Mouse (Mus musculus) embryonic facial prominence, embryonic 14.5 days (tissue): Measurements from ENCODE around the gene Mboat2. TPM values are rescaled to one million over a fixed set of nuclear protein-coding genes. Genes with fewer than 3 reads are reported as not detected.
A peak's percentile ranks its signal among the peaks of the same experiment; 100 is the strongest.

Experiments
- ATAC-seq: fragments of 200-750 bp; cut with Nextera tagmentation; 2 replicates; pipeline ENCODE4 v1.8.0; 2017; ENCODE audit warnings: low read depth, moderate number of reproducible peaks, moderate TSS enrichment
- DNase-seq: peaks from one replicate; pipeline ENCODE4 v3.0.0-alpha.2; 2015; ENCODE audit warnings: low spot score
- H3K27ac ChIP-seq: fragments of 300-500 bp; sonication (generic); replicated peaks from 2 replicates; pipeline ENCODE4 v1.5.1; 2014; ENCODE audit warnings: low read depth, mild to moderate bottlenecking, low read length, moderate library complexity
- H3K27me3 ChIP-seq: fragments of 300-500 bp; sonication (generic); replicated peaks from 2 replicates; pipeline ENCODE4 v1.6.1; 2014; ENCODE audit warnings: low read length; ENCODE audit not compliant: control insufficient read depth, insufficient read depth
- H3K36me3 ChIP-seq: fragments of 300-500 bp; sonication (generic); 2 replicates; pipeline ENCODE4 v1.6.1; 2014; ENCODE audit warnings: low read length, mixed read lengths; ENCODE audit not compliant: control insufficient read depth, insufficient read depth
- H3K4me1 ChIP-seq: fragments of 300-500 bp; sonication (generic); 2 replicates; pipeline ENCODE4 v1.6.1; 2014; ENCODE audit warnings: antibody characterized with exemption, low read length; ENCODE audit not compliant: control insufficient read depth, insufficient read depth
- H3K4me2 ChIP-seq: fragments of 300-500 bp; sonication (generic); 2 replicates; pipeline ENCODE4 v1.6.1; 2014; ENCODE audit warnings: low read depth, mild to moderate bottlenecking, low read length, moderate library complexity, mixed read lengths
- H3K4me3 ChIP-seq: fragments of 300-500 bp; sonication (generic); 2 replicates; pipeline ENCODE4 v1.5.1; 2014; ENCODE audit warnings: low read depth, mild to moderate bottlenecking, low read length
- H3K9ac ChIP-seq: fragments of 300-500 bp; sonication (generic); 2 replicates; pipeline ENCODE4 v1.6.1; 2014; ENCODE audit warnings: low read depth, mild to moderate bottlenecking, low read length, moderate library complexity, mixed read lengths
- H3K9me3 ChIP-seq: fragments of 300-500 bp; sonication (generic); 2 replicates; pipeline ENCODE4 v1.6.1; 2016; ENCODE audit warnings: low read length; ENCODE audit not compliant: control insufficient read depth
- WGBS: fragments of 180-500 bp; shearing (Covaris S2); extraction: QIAGEN DNeasy Blood & Tissue Kit; methylation state at CpG from one replicate; pipeline ENCODE4 v1.1.7; 2014; 5-methylcytosine and 5-hydroxymethylcytosine counted together
- polyA plus RNA-seq: library from polyadenylated mRNA; unstranded; fragments of >200 nt; fragmentation: Nextera tagmentation; extraction: Ambion mirVana; gene quantifications from 2 replicates; pipeline ENCODE4 v1.2.1, GENCODE M21; 2014

The Mboat2 gene
- polyA plus RNA-seq, 1 experiment from 2014 or later = 50.5 TPM

DNA sequence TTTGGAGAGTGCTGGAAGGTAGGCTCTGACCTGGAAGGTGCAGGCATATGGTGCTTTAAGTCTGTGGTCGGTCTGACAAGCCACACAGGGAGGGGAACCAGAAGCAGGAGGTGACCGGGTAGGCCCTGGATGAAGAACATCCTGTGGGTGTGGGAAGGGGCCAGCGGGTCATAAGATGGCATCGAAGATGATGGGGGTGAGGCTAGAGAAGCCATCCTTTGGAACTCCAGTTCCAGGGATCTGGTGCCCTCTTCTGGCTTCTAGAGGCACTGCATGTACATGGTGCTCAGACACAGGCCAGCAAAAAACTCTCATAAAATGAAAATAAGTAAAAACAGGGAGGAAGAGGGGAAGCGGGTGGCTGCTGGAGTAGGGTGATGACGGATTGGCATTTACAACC lies 121.5 kb downstream of the Mboat2 start:
- Histone ChIP-seq H3K4me3 (no peak overlapping the region), H3K27ac (no peak overlapping the region), H3K4me1 (no peaks in the 10 kb centered on the region), H3K36me3 (peaks cover 47% of the 10 kb centered on the region), H3K9ac (no peak overlapping the region), H3K9me3 (no peaks in the 10 kb centered on the region), H3K4me2 (no peak overlapping the region), H3K27me3 (no peaks in the 10 kb centered on the region)
- ATAC-seq (no peak), DNase-seq (peak; percentile 56)
- WGBS = 48% methylated on average over 6 of the region's 6 CpGs

DNA sequence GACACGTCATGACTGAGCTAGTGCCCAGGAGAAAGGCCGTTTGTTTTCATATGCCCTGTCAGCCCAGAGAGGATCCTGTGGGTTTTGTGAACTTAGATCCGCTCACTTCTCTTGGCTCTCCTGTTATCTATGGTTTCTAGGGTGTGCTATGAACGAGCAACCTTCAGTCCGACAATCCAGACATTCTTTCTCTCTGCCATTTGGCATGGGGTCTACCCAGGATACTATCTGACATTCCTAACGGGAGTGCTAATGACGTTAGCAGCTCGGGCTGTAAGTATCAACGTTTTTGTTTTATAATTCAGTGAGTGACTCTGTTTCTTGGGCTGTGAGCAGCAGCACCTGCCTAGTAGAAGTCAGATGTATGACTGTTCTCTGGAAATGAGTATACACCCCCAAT lies 124.5 kb downstream of the Mboat2 start:
- Histone ChIP-seq H3K4me2 (no peak overlapping the region), H3K27me3 (no peaks in the 10 kb centered on the region), H3K27ac (no peak overlapping the region), H3K9ac (no peak overlapping the region), H3K36me3 (peaks cover 65% of the 10 kb centered on the region), H3K9me3 (no peaks in the 10 kb centered on the region), H3K4me3 (no peak overlapping the region), H3K4me1 (no peaks in the 10 kb centered on the region)
- ATAC-seq (no peak), DNase-seq (no peak)
- 81% methylated on average over 9 of the region's 9 CpGs for WGBS

- H3K4me1 ChIP-seq = no peaks in the 10 kb centered on the region
- H3K9ac ChIP-seq = no peak overlapping the region
- DNase-seq = no peak
- no peak for ATAC-seq
- H3K27me3 ChIP-seq = no peaks in the 10 kb centered on the region
- H3K36me3 ChIP-seq = peaks cover 42% of the 10 kb centered on the region
- H3K9me3 ChIP-seq = no peaks in the 10 kb centered on the region
- 93% methylated on average over 3 of the region's 3 CpGs for WGBS
- H3K27ac ChIP-seq = no peak overlapping the region
- no peak overlapping the region for H3K4me3 ChIP-seq
- no peak overlapping the region for H3K4me2 ChIP-seq
Observed at GRCm38 (mm10) chr12:24958526-24958925, 127.8 kb downstream of the Mboat2 start.

GRCm38 (mm10) chr12:24961821-24962220 lies 131.1 kb downstream of the Mboat2 start:
- Histone ChIP-seq H3K9ac (no peak overlapping the region), H3K4me3 (no peak overlapping the region), H3K4me2 (no peak overlapping the region), H3K4me1 (no peaks in the 10 kb centered on the region), H3K36me3 (peaks cover 19% of the 10 kb centered on the region), H3K27me3 (no peaks in the 10 kb centered on the region), H3K9me3 (no peaks in the 10 kb centered on the region), H3K27ac (no peak overlapping the region)
- ATAC-seq = no peak
- DNase-seq = no peak
- 92% methylated on average over 7 of the region's 7 CpGs for WGBS

DNA sequence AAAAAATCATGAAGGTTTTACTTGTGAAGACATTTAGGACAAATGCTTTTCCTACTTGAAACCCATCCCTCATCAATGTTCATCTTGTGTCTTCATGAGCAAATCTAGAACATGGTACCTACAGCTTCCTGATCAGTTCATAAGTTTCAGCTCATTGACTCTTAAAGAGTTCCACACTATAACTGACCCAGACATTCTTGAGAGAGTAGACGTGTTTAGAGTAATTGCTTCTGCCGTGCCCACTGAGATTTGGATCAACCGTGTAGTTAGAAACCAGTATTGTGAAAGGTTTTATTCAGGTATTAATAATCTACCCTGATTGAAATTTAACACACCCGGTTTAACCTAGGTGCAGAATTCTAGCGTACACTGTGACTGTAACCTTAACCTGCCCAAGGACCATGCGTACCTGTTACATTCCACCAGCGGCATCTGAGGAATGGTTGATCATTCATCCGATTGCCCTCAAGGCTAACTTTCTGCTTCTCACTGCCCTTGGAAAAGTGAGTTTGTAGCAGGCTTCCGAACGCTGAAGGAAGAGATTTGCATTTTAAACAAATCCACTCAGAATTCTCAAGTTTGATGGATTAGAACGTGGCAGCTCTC lies 131.8 kb downstream of the Mboat2 start:
- DNase-seq = no peak
- no peaks in the 10 kb centered on the region for H3K9me3 ChIP-seq
- H3K4me3 ChIP-seq = no peak overlapping the region
- H3K36me3 ChIP-seq = peaks cover 16% of the 10 kb centered on the region
- no peaks in the 10 kb centered on the region for H3K27me3 ChIP-seq
- H3K4me2 ChIP-seq = no peak overlapping the region
- WGBS = 74% methylated on average over 11 of the region's 11 CpGs
- no peaks in the 10 kb centered on the region for H3K4me1 ChIP-seq
- H3K9ac ChIP-seq = no peak overlapping the region
- H3K27ac ChIP-seq = no peak overlapping the region
- ATAC-seq = no peak

DNA sequence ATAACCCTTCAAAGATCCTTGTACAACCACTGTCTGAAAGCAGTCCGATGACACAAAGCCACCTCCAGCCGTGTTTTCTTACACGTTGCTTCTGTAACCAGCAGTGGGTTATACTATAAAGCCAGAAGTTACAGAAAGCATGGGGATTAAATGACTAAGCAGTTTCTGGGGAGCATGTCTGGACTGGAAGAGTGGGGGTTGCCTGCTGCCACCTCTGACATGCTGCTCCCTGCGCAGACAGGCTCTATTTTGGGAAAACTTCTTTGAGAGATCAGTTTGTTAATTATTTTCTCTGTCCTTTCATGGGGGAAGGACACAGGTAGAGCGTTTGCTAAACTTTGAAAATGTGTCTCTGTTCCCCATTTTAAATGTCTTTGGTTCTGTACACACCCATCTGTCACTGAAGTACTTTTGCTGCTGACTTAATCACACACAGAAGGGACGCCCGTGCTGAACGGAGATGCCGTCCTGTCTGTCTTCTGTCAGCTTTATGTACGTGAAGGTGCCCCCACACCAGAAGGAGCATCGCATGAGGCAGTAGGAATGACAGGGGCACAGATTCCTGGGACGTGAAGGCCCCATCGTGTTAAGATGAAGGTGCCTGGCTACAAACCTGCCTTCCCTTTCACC lies 132.8 kb downstream of the Mboat2 start:
- Histone ChIP-seq H3K4me1 (no peaks in the 10 kb centered on the region), H3K36me3 (0 out of 2 replicates have a peak, but pooled peaks cover 8% of the 10 kb centered on the region), H3K27ac (peak overlapping the region; percentile 29; the same call in 1 of the 2 replicates), H3K9ac (no peak overlapping the region), H3K27me3 (no peaks in the 10 kb centered on the region), H3K4me3 (no peak overlapping the region), H3K4me2 (peak overlapping the region; percentile 6; the same call in 1 of the 2 replicates), H3K9me3 (no peaks in the 10 kb centered on the region)
- ATAC-seq (peak; percentile 43; the same call in 1 of the 2 replicates), DNase-seq (peak; percentile 66)
- WGBS = 64% methylated on average over 13 of the region's 13 CpGs

DNA sequence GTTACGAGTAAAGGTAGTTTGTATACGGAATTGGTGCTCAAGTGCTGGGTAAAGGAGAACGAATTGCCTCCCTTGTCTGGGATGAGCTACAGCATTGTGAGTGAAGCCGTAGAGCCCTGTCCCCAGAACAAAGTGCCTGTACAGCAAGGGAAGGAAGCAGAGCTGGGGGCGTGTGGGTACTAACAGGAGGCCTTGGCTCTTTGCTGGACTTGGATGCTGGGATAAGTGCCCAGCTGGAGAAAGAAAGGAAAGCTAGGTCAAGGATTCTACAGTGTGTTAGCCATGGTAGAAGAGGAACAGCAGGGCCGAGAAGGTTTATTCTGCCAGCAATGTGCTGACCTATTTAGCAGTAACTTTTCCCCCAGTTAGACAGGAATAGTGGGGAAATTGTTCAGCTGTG lies 134.7 kb downstream of the Mboat2 start:
- no peak overlapping the region for H3K27ac ChIP-seq
- 86% methylated on average over 6 of the region's 6 CpGs for WGBS
- no peak overlapping the region for H3K4me3 ChIP-seq
- no peak overlapping the region for H3K9ac ChIP-seq
- no peaks in the 10 kb centered on the region for H3K4me1 ChIP-seq
- no peaks in the 10 kb centered on the region for H3K36me3 ChIP-seq
- no peak for ATAC-seq
- H3K4me2 ChIP-seq = no peak overlapping the region
- DNase-seq = no peak
- no peaks in the 10 kb centered on the region for H3K9me3 ChIP-seq
- H3K27me3 ChIP-seq = no peaks in the 10 kb centered on the region

DNA sequence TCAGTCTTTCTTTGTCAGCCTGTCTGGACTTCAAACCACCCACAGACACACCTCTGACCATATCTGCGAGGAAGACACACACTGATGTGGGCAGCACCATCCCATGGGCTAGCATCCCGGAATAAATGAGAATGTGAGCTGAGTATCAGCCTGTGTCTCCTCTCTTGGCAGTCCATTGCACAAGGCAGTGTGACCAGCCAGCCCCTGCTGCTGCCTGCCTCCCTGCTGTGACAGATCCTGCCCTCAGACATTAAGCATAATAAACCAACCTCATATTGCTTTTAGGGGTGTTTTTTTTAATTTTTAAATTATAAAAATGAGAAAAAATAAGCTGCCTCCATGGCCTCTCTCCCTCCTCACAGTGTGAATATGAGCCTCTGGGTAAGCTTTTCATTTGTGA lies 135.4 kb downstream of the Mboat2 start:
- H3K4me2 ChIP-seq = no peak overlapping the region
- H3K9ac ChIP-seq = no peak overlapping the region
- H3K27me3 ChIP-seq = no peaks in the 10 kb centered on the region
- no peak for DNase-seq
- no peaks in the 10 kb centered on the region for H3K36me3 ChIP-seq
- H3K4me1 ChIP-seq = no peaks in the 10 kb centered on the region
- no peak overlapping the region for H3K4me3 ChIP-seq
- ATAC-seq = no peak
- WGBS = 98% methylated on average over 2 of the region's 2 CpGs
- no peaks in the 10 kb centered on the region for H3K9me3 ChIP-seq
- H3K27ac ChIP-seq = no peak overlapping the region
